Mouse (Mus musculus) ES-Bruce4 (cell line): ENCODE measurements around the gene Tram2. TPM values are rescaled to one million over a fixed set of nuclear protein-coding genes. Genes with fewer than 3 reads are reported as not detected.

Experiments used
- H3K27ac ChIP-seq: 2 replicates; pipeline ENCODE4 v1.5.1; 2012; ENCODE audit warnings: low read length, inconsistent platforms; ENCODE audit not compliant: insufficient read depth
- H3K27me3 ChIP-seq: 2 replicates; pipeline ENCODE4 v1.6.1; 2012; ENCODE audit warnings: mild to moderate bottlenecking, low read length, inconsistent platforms; ENCODE audit not compliant: control insufficient read depth, poor library complexity, insufficient read depth, severe bottlenecking
- H3K36me3 ChIP-seq: 2 replicates; pipeline ENCODE4 v1.6.1; 2012; ENCODE audit warnings: inconsistent platforms, mild to moderate bottlenecking, low read length, moderate library complexity; ENCODE audit not compliant: control insufficient read depth, poor library complexity, insufficient read depth, severe bottlenecking
- H3K4me1 ChIP-seq: one replicate; pipeline ENCODE4 v1.8.1; 2011; ENCODE audit warnings: low read length; ENCODE audit not compliant: control insufficient read depth, insufficient read depth
- H3K4me3 ChIP-seq: 2 replicates; pipeline ENCODE4 v1.5.1; 2011; ENCODE audit warnings: low read depth, mild to moderate bottlenecking, low read length
- H3K9ac ChIP-seq: 2 replicates; pipeline ENCODE4 v1.6.1; 2012; ENCODE audit warnings: low read depth, mild to moderate bottlenecking, inconsistent platforms; ENCODE audit not compliant: poor library complexity, severe bottlenecking
- H3K9me3 ChIP-seq: replicated peaks from 2 replicates; pipeline ENCODE4 v1.6.1; 2012; ENCODE audit warnings: mild to moderate bottlenecking, low read length, inconsistent platforms; ENCODE audit not compliant: control insufficient read depth, poor library complexity, insufficient read depth, severe bottlenecking
- CTCF ChIP-seq: IDR thresholded peaks from one replicate; pipeline ENCODE4 v1.8.1; 2011; ENCODE audit warnings: low read depth, low read length
- EP300 ChIP-seq: IDR thresholded peaks from 2 replicates; pipeline ENCODE4 v1.6.1; 2011; ENCODE audit warnings: low read depth, low read length; ENCODE audit not compliant: insufficient read depth
- POLR2A ChIP-seq: IDR thresholded peaks from one replicate; pipeline ENCODE4 v1.8.1; 2011; ENCODE audit warnings: low read length; ENCODE audit not compliant: insufficient read depth
- polyA plus RNA-seq: library from polyadenylated mRNA; stranded (reverse); fragments of >200 nt; gene quantifications from 2 replicates; pipeline ENCODE4 v1.2.4, GENCODE M21; 2011; ENCODE audit warnings: low read depth; ENCODE audit not compliant: missing spikeins, insufficient read depth, insufficient read length

Gene Tram2
- polyA plus RNA-seq, 1 experiment, result 15.2 TPM

- TF ChIP-seq POLR2A (no peak), CTCF (no peak), EP300 (no peak)
- Histone ChIP-seq H3K9me3 (no peaks in the 10 kb centered on the region), H3K27me3 (no peaks in the 10 kb centered on the region), H3K9ac (no peak overlapping the region), H3K4me3 (no peak overlapping the region), H3K36me3 (no peaks in the 10 kb centered on the region), H3K27ac (no peak overlapping the region), H3K4me1 (no peaks in the 10 kb centered on the region)
Measured at GRCm38 (mm10) chr1:20980553-20980952, 98.5 kb downstream of the Tram2 start.

- H3K9ac ChIP-seq, result no peak overlapping the region
- H3K9me3 ChIP-seq, result no peaks in the 10 kb centered on the region
- TF ChIP-seq POLR2A (no peak), EP300 (peak; percentile 58; the same call in 1 of the 2 replicates)
- H3K4me1 ChIP-seq, result no peaks in the 10 kb centered on the region
- no peaks in the 10 kb centered on the region for H3K36me3 ChIP-seq
- no peaks in the 10 kb centered on the region for H3K27me3 ChIP-seq
- H3K4me3 ChIP-seq, result no peak overlapping the region
- H3K27ac ChIP-seq, result peak overlapping the region; percentile 16; the same call in 1 of the 2 replicates
Measured at GRCm38 (mm10) chr1:20974341-20975135, 104.5 kb downstream of the Tram2 start.

GRCm38 (mm10) chr1:20973389-20973788, 105.6 kb downstream of the Tram2 start:
- TF ChIP-seq CTCF (no peak), POLR2A (no peak), EP300 (no peak)
- Histone ChIP-seq H3K36me3 (no peaks in the 10 kb centered on the region), H3K4me3 (no peak overlapping the region), H3K27ac (no peak overlapping the region), H3K9ac (no peak overlapping the region), H3K27me3 (no peaks in the 10 kb centered on the region), H3K4me1 (no peaks in the 10 kb centered on the region), H3K9me3 (no peaks in the 10 kb centered on the region)

- H3K4me1 ChIP-seq, result no peaks in the 10 kb centered on the region
- H3K27me3 ChIP-seq, result no peaks in the 10 kb centered on the region
- no peak overlapping the region for H3K4me3 ChIP-seq
- no peaks in the 10 kb centered on the region for H3K36me3 ChIP-seq
- no peaks in the 10 kb centered on the region for H3K9me3 ChIP-seq
- H3K27ac ChIP-seq, result no peak overlapping the region
- TF ChIP-seq POLR2A (no peak), EP300 (no peak), CTCF (no peak)
- H3K9ac ChIP-seq, result no peak overlapping the region
Measured at GRCm38 (mm10) chr1:20969642-20970041, 109.4 kb downstream of the Tram2 start.

GRCm38 (mm10) chr1:20954876-20955275, 124.2 kb downstream of the Tram2 start:
- no peak for TF ChIP-seq POLR2A
- TF ChIP-seq EP300, result no peak
- TF ChIP-seq CTCF, result no peak
- H3K9ac ChIP-seq, result no peak overlapping the region
- H3K4me1 ChIP-seq, result peaks cover 1% of the 10 kb centered on the region
- no peak overlapping the region for H3K27ac ChIP-seq
- no peaks in the 10 kb centered on the region for H3K27me3 ChIP-seq
- no peak overlapping the region for H3K4me3 ChIP-seq
- H3K9me3 ChIP-seq, result no peaks in the 10 kb centered on the region
- H3K36me3 ChIP-seq, result no peaks in the 10 kb centered on the region

GRCm38 (mm10) chr1:20951799-20952198, 127.2 kb downstream of the Tram2 start:
- Histone ChIP-seq H3K4me3 (peak overlapping the region; percentile 52), H3K9ac (peak overlapping the region; percentile 29), H3K9me3 (no peaks in the 10 kb centered on the region), H3K36me3 (no peaks in the 10 kb centered on the region), H3K27me3 (no peaks in the 10 kb centered on the region), H3K27ac (no peak overlapping the region), H3K4me1 (peaks cover 1% of the 10 kb centered on the region)
- no peak for TF ChIP-seq POLR2A
- no peak for TF ChIP-seq EP300
- TF ChIP-seq CTCF, result no peak
